Mouse (Mus musculus): ENCODE measurements at regions not wholly inside any gene's neighbourhood (a gene's known extent, or its start where the extent isn't known, plus 50 kb on each side); places are given as distances from the start of the nearest gene placed in this dataset.

- Histone ChIP-seq H3K9ac (replicated peaks) (no peak overlapping the region), H3K9me3 (replicated peaks) (no peaks in the 10 kb centered on the region), H3K36me3 (no peaks in the 10 kb centered on the region), H3K4me1 (peaks cover 9% of the 10 kb centered on the region), H3K4me3 (replicated peaks) (no peak overlapping the region), H3K4me2 (no peak overlapping the region), H3K27ac (replicated peaks) (peak overlapping the region; percentile 56; the same call in 1 of the 2 replicates), H3K27me3 (replicated peaks) (no peaks in the 10 kb centered on the region)
- WGBS = 79% methylated on average over 3 of the region's 3 CpGs
- ATAC-seq (ENCODE audit: low FRiP score) = no peak
Measured at GRCm38 (mm10) chr5:43151099-43151774, 81.7 kb upstream of the Cpeb2 start.

- H3K36me3 ChIP-seq = no peaks in the 10 kb centered on the region
- H3K4me1 ChIP-seq = peaks cover 9% of the 10 kb centered on the region
- H3K9me3 ChIP-seq (replicated peaks) = no peaks in the 10 kb centered on the region
- peak; percentile 60; the same call in 1 of the 2 replicates for ATAC-seq (ENCODE audit: low FRiP score)
- 39% methylated on average over 8 of the region's 8 CpGs for WGBS
- H3K27me3 ChIP-seq (replicated peaks) = no peaks in the 10 kb centered on the region
- no peak overlapping the region for H3K4me2 ChIP-seq
- no peak overlapping the region for H3K4me3 ChIP-seq (replicated peaks)
- H3K27ac ChIP-seq (replicated peaks) = peak overlapping the region; percentile 56
- H3K9ac ChIP-seq (replicated peaks) = no peak overlapping the region
Measured at GRCm38 (mm10) chr5:43152119-43152611, 80.8 kb upstream of the Cpeb2 start.

- Histone ChIP-seq H3K4me2 (no peak overlapping the region), H3K4me1 (peaks cover 9% of the 10 kb centered on the region), H3K36me3 (no peaks in the 10 kb centered on the region), H3K9ac (replicated peaks) (no peak overlapping the region), H3K4me3 (replicated peaks) (no peak overlapping the region), H3K9me3 (replicated peaks) (no peaks in the 10 kb centered on the region), H3K27me3 (replicated peaks) (no peaks in the 10 kb centered on the region), H3K27ac (replicated peaks) (peak overlapping the region; percentile 54; the same call in 1 of the 2 replicates)
- ATAC-seq (ENCODE audit: low FRiP score) = no peak
- WGBS = 57% methylated on average over 1 of the region's 1 CpGs
Measured at GRCm38 (mm10) chr5:43152881-43153280, 80.1 kb upstream of the Cpeb2 start.

- H3K9me3 ChIP-seq (replicated peaks) = no peaks in the 10 kb centered on the region
- no peaks in the 10 kb centered on the region for H3K27me3 ChIP-seq (replicated peaks)
- H3K4me3 ChIP-seq (replicated peaks) = no peak overlapping the region
- H3K4me1 ChIP-seq = 0 out of 2 replicates have a peak, but pooled peaks cover 3% of the 10 kb centered on the region
- WGBS = 91% methylated on average over 3 of the region's 3 CpGs
- H3K36me3 ChIP-seq = no peaks in the 10 kb centered on the region
- H3K9ac ChIP-seq (replicated peaks) = no peak overlapping the region
- H3K27ac ChIP-seq (replicated peaks) = no peak overlapping the region
- H3K4me2 ChIP-seq = no peak overlapping the region
- no peak for ATAC-seq (ENCODE audit: low FRiP score)
Measured at GRCm38 (mm10) chr5:43156771-43157170, 76.2 kb upstream of the Cpeb2 start.

- Histone ChIP-seq H3K27me3 (replicated peaks) (no peaks in the 10 kb centered on the region), H3K4me3 (replicated peaks) (no peak overlapping the region), H3K36me3 (no peaks in the 10 kb centered on the region), H3K4me1 (no peaks in the 10 kb centered on the region), H3K27ac (replicated peaks) (no peak overlapping the region), H3K9me3 (replicated peaks) (no peaks in the 10 kb centered on the region), H3K9ac (replicated peaks) (no peak overlapping the region), H3K4me2 (no peak overlapping the region)
- 91% methylated on average over 6 of the region's 6 CpGs for WGBS
- no peak for ATAC-seq (ENCODE audit: low FRiP score)
Measured at GRCm38 (mm10) chr5:43160140-43160539, 72.8 kb upstream of the Cpeb2 start.

GRCm38 (mm10) chr5:43181475-43181874, 51.5 kb upstream of the Cpeb2 start:
- Histone ChIP-seq H3K4me2 (no peak overlapping the region), H3K27me3 (replicated peaks) (no peaks in the 10 kb centered on the region), H3K36me3 (no peaks in the 10 kb centered on the region), H3K4me1 (no peaks in the 10 kb centered on the region), H3K4me3 (replicated peaks) (no peak overlapping the region), H3K9me3 (replicated peaks) (no peaks in the 10 kb centered on the region), H3K9ac (replicated peaks) (no peak overlapping the region), H3K27ac (replicated peaks) (no peak overlapping the region)
- ATAC-seq (ENCODE audit: low FRiP score) = no peak
- WGBS = 89% methylated on average over 8 of the region's 8 CpGs
